Mouse (Mus musculus) embryonic facial prominence, embryonic 15.5 days (tissue): ENCODE measurements around the gene Atf7. TPM values are rescaled to one million over a fixed set of nuclear protein-coding genes. Genes with fewer than 3 reads are reported as not detected.

Experiments used
- ATAC-seq: fragments of 200-750 bp; cut with Nextera tagmentation; 2 replicates; pipeline ENCODE4 v1.8.0; 2017; ENCODE audit warnings: low read depth, moderate TSS enrichment; ENCODE audit not compliant: insufficient number of reproducible peaks, low FRiP score, low TSS enrichment
- H3K27ac ChIP-seq: fragments of 300-500 bp; sonication (generic); replicated peaks from 2 replicates; pipeline ENCODE4 v1.5.1; 2015; ENCODE audit warnings: mild to moderate bottlenecking, inconsistent platforms
- H3K27me3 ChIP-seq: fragments of 300-500 bp; sonication (generic); 2 replicates; pipeline ENCODE4 v1.6.1; 2015; ENCODE audit warnings: inconsistent platforms
- H3K36me3 ChIP-seq: fragments of 300-500 bp; sonication (generic); 2 replicates; pipeline ENCODE4 v1.6.1; 2015; ENCODE audit warnings: mild to moderate bottlenecking, inconsistent platforms
- H3K4me1 ChIP-seq: fragments of 300-500 bp; sonication (generic); 2 replicates; pipeline ENCODE4 v1.6.1; 2015; ENCODE audit warnings: inconsistent platforms
- H3K4me2 ChIP-seq: fragments of 300-500 bp; sonication (generic); replicated peaks from 2 replicates; pipeline ENCODE4 v1.6.1; 2015; ENCODE audit warnings: mild to moderate bottlenecking, inconsistent platforms
- H3K4me3 ChIP-seq: fragments of 300-500 bp; sonication (generic); replicated peaks from 2 replicates; pipeline ENCODE4 v1.5.1; 2015; ENCODE audit warnings: mild to moderate bottlenecking, inconsistent platforms
- H3K9ac ChIP-seq: fragments of 300-500 bp; sonication (generic); 2 replicates; pipeline ENCODE4 v1.6.1; 2015; ENCODE audit warnings: inconsistent platforms
- H3K9me3 ChIP-seq: fragments of 300-500 bp; sonication (generic); replicated peaks from 2 replicates; pipeline ENCODE4 v1.6.1; 2016; ENCODE audit warnings: inconsistent platforms
- WGBS: fragments of 180-500 bp; shearing (Covaris S2); methylation state at CpG from one replicate; pipeline ENCODE4 v1.1.7; 2015; 5-methylcytosine and 5-hydroxymethylcytosine counted together
- polyA plus RNA-seq: library from polyadenylated mRNA; unstranded; fragments of >200 nt; fragmentation: Nextera tagmentation; extraction: Ambion mirVana; gene quantifications from 2 replicates; pipeline ENCODE4 v1.2.1, GENCODE M21; 2015

The Atf7 gene
- polyA plus RNA-seq, 1 experiment from 2014 or later, result 53.7 TPM

DNA sequence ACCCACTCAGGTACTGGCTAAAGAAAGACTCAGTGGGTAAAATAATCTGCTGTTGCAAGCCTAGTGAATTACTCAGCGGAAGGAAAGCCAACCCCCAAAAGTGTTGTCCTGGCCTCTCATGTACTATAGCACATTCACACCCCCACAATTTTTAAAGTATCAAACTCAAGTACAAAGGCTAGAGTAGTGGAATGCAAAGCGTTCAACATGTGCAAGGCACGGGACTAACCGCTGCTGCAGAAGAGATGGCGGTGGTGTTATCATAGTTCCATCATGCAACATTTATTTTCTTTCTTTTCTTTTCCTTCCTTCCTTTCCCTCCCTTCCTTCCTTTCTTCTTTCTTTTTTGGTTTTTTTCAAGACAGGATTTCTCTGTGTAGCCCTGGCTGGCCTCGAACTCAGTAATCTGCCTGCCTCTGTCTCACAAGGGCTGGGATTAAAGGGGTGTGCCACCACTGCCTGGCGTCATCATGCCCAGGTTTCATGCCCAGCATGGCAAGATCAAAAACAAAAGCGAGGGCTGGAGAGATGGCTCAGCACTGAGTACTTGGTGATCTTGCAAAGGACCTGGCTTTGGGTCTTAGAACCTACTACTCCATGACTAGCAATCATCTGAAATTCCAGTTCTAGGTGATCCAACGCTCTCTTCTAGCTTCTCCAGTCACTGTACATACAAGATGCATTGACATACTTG lies 119.3 kb downstream of the Atf7 start:
- Histone ChIP-seq H3K36me3 (peaks cover 53% of the 10 kb centered on the region), H3K27me3 (no peaks in the 10 kb centered on the region), H3K9me3 (no peaks in the 10 kb centered on the region), H3K4me2 (no peak overlapping the region), H3K4me1 (peaks cover 19% of the 10 kb centered on the region), H3K9ac (no peak overlapping the region), H3K27ac (no peak overlapping the region), H3K4me3 (no peak overlapping the region)
- no peak for ATAC-seq
- WGBS, result 83% methylated on average over 9 of the region's 9 CpGs

DNA sequence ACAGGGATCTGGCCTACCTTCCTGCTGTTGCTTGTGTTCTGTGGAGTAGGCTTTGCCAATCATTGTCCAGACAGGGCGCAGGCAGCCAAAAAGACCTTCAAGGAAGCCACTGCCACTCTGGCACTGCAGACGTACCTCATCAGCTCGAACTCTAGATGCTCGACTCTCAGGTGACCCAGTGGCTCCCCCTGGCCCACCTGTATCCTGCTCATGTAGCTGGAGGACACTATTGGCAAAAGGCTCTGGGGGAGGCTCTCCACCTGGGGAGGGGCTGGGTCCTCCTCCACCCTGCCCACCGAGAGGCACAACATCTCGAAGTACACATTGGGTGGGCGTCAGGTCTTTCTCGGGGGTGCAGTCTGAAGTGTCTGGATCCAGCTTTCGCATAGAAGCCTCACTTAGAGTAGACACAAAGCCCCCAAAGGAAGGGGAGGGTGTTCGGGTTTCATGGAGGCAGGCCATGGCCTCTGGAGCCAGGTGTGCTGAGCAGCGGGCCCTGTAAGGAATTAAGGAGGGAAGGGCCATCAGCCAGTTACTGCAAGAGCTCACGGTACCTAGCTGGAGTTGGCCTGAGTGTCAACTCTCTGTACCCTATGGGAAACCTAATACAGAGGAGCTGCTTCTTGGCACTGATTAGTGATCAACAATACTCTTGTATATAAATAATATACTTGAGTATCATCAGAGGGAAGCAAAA lies 120.0 kb downstream of the Atf7 start:
- Histone ChIP-seq H3K4me3 (no peak overlapping the region), H3K4me1 (peaks cover 13% of the 10 kb centered on the region), H3K36me3 (peaks cover 60% of the 10 kb centered on the region), H3K9me3 (no peaks in the 10 kb centered on the region), H3K4me2 (no peak overlapping the region), H3K27me3 (no peaks in the 10 kb centered on the region), H3K27ac (no peak overlapping the region), H3K9ac (no peak overlapping the region)
- 61% methylated on average over 12 of the region's 12 CpGs for WGBS
- ATAC-seq, result no peak

DNA sequence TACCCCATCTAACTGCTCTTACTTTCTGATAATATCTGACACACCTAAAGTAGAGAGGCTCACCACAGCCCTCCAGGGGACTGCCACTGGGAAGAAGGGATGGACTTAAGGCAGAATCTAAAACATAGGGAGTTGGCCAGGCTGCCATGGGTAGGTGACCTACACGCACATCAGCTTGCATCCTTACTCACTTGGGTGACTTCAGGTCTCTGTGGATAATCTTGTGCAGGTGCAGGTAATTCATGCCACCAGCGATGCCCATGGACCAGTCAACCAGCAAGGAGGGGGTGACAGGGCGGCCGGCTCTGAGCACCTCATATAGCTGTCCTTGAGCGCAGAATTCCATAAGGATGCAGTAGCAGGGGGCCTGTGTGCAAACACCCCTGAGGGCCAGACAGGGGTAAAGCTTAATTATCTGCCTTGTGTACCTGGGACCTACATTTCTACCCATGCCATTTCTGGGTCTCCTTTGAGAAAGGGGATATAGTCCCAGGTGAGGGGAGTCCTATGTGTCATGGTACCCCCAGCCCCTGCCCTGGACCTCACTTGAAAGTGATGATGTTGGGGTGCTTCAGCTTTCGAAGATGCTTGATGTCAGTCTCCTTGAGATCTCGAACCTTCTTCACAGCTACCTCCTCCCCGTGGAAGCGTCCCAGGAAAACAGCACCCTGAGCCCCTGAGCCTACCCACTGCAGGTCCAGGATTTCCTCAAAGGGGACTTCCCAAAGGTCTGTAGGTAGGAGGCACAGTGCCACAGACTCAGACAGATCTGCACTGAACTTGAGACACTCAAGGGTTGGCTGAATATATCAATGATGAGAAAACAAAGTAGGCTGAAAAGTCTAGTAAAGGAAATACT lies 121.1 kb downstream of the Atf7 start:
- Histone ChIP-seq H3K4me3 (no peak overlapping the region), H3K27ac (no peak overlapping the region)
- no peak for ATAC-seq

DNA sequence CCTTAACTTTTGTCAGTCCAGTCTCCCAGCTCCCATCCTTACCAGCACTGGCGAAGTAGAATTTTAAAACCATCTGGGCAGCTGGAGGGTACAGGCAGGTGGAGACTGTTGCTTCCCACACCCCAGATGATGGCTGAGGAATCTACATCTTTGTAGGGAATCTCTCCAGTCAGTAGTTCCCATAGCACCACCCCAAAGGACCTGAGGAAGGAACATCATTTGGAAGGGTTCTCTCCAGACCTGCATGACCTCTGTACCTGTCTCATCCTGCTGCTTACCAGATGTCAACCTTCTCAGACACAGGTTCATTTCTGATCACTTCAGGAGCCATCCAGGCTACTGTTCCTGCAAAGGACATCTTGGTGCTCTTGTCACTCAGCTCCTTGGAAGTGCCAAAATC lies 121.8 kb downstream of the Atf7 start, which contains the start of gene Gm10337:
Gene Gm10337 (plus strand): TSS at position 276 of the 400 bp plus-strand sequence.
- H3K27ac ChIP-seq, result no peak within 1 kb of the TSS
- peaks cover 3% of the 10 kb centered on the region; the same call in 1 of the 2 replicates for H3K4me1 ChIP-seq
- peaks cover 74% of the 10 kb centered on the region for H3K36me3 ChIP-seq
- 80% methylated on average over 1 of the region's 1 CpGs for WGBS
- no peak for ATAC-seq
- H3K27me3 ChIP-seq, result no peaks in the 10 kb centered on the region
- no peak within 1 kb of the TSS for H3K9ac ChIP-seq
- no peaks in the 10 kb centered on the region for H3K9me3 ChIP-seq
- H3K4me3 ChIP-seq, result no peak within 1 kb of the TSS
- H3K4me2 ChIP-seq, result no peak within 1 kb of the TSS

More for the DNA sequence above, 121.1 kb downstream of the Atf7 start:
- Histone ChIP-seq H3K4me1 (peaks cover 3% of the 10 kb centered on the region), H3K4me2 (no peak overlapping the region), H3K27me3 (no peaks in the 10 kb centered on the region), H3K9ac (no peak overlapping the region), H3K9me3 (no peaks in the 10 kb centered on the region), H3K36me3 (peaks cover 70% of the 10 kb centered on the region)
- WGBS, result 83% methylated on average over 9 of the region's 9 CpGs

DNA sequence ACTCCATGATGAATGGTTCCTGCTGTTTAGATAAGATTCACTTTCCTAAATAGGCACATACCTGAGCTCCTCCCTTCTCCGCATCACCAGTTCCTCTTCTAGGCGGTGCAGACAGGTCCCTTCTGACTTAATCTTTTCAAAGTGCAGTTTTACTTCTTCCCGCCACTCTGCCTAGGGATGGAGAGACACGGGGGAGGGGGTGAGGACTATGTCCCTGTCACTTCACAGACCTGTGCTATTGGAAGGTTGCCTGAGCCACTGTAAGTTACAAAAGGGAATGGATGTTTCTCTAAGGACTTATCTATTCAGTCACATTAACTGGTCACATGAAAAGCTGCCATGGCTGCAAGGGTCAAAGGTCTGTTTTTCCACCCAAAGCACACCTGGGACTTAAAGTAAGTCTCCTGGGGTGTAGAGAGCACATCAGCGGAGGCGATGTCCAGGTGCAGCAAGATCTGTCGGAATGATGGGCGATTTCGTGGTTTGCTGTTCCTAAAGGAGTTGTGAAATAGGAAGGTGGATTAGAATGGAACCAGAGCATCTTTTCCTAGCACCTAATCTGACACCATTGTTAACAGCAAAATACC lies 122.9 kb downstream of the Atf7 start:
- no peak overlapping the region for H3K27ac ChIP-seq
- H3K4me3 ChIP-seq, result no peak overlapping the region
- 75% methylated on average over 9 of the region's 9 CpGs for WGBS
- no peak overlapping the region for H3K4me2 ChIP-seq
- H3K9me3 ChIP-seq, result no peaks in the 10 kb centered on the region
- no peak overlapping the region for H3K9ac ChIP-seq
- peaks cover 78% of the 10 kb centered on the region for H3K36me3 ChIP-seq
- ATAC-seq, result no peak
- H3K4me1 ChIP-seq, result peaks cover 3% of the 10 kb centered on the region; the same call in 1 of the 2 replicates
- no peaks in the 10 kb centered on the region for H3K27me3 ChIP-seq

DNA sequence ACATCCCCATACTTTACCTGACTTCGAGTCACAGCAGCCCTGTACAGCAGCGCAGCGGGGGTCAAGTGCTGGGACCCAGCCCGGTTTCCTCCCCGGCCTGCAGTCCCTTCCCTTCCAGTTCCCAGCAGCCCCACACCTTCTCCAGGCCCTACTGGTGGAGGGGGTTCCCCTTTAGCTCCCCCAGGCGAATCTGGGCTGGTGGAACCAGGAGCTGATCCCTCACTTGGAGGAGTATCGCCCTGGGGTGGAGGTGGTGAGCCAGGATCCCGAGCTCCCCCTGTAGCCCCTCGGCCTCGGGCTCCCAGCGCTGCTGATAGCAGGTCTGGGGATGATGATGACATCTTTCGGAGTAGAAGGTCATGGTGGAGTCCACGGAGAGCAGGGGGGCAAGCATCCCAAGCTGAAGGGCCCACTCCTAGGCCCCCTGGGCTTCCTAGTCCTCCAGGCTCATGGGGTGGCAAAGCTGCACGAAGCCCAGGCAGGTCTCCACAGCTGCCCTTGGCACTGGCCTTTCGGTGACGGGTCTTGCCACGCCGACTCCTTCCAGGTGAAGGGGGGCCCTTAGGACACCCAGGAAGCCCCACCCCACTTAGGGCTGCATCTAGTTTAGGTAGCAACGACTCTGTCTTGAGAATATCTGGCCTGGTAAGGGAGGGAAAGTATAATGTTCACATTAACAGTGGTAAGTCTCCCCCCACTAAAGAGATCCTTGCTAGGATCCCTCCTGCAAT lies 124.0 kb downstream of the Atf7 start:
- ATAC-seq, result no peak
- Histone ChIP-seq H3K9ac (no peak overlapping the region), H3K4me3 (no peak overlapping the region), H3K27me3 (no peaks in the 10 kb centered on the region), H3K36me3 (peaks cover 85% of the 10 kb centered on the region), H3K4me2 (no peak overlapping the region), H3K27ac (no peak overlapping the region; the same call in 1 of the 2 replicates), H3K4me1 (peaks cover 3% of the 10 kb centered on the region; the same call in 1 of the 2 replicates), H3K9me3 (no peaks in the 10 kb centered on the region)
- WGBS, result 84% methylated on average over 19 of the region's 19 CpGs

DNA sequence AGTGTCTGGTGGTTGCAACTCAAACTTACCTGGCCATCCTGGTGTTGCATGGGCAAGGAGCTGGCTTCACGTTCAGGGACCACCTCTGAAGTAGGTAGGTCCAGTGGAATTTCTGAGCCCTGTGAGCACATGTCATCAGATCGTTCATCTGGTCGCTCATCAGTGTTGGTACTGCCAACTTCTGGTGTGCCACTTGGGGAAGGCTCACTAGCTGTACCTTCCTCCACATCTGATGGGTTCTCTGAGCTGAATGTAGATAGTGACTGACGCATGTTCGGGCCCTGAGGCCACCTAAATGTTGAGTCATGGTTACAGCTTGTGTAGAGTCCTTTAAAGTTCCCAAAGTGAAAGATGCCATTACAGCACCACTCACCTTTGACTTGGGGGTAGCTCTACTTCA lies 124.8 kb downstream of the Atf7 start:
- whole genome bisulfite sequencing, result 87% methylated on average over 5 of the region's 5 CpGs
- ATAC-seq, result no peak
- H3K4me3 ChIP-seq, result no peak overlapping the region
- no peak overlapping the region for H3K9ac ChIP-seq
- peaks cover 90% of the 10 kb centered on the region for H3K36me3 ChIP-seq
- no peaks in the 10 kb centered on the region for H3K27me3 ChIP-seq
- H3K27ac ChIP-seq, result no peak overlapping the region
- H3K9me3 ChIP-seq, result no peaks in the 10 kb centered on the region
- H3K4me1 ChIP-seq, result no peaks in the 10 kb centered on the region
- no peak overlapping the region for H3K4me2 ChIP-seq

DNA sequence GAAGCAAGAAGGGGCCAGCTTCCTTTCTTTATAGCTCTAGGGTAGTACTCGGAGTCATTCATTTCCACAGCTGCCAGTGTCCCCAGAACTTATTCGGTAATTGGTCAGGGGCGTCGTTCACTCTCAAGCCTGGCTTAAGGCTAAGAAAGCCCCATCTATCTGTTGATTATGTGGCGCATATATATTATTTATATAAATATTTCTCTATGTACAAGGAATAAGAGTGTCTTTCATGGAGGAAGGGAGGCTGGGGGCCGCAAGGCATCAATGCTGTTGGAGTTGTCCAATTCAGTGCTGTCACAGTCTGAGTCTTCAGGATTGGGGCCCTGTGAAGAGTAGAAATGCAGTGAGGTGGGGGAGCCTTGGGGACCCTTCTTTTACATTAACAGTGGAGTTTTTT lies 125.4 kb downstream of the Atf7 start:
- peaks cover 90% of the 10 kb centered on the region for H3K36me3 ChIP-seq
- no peaks in the 10 kb centered on the region for H3K9me3 ChIP-seq
- H3K27ac ChIP-seq, result no peak overlapping the region
- WGBS, result 82% methylated on average over 6 of the region's 6 CpGs
- no peak for ATAC-seq
- H3K4me2 ChIP-seq, result no peak overlapping the region
- H3K9ac ChIP-seq, result no peak overlapping the region
- no peaks in the 10 kb centered on the region for H3K4me1 ChIP-seq
- no peaks in the 10 kb centered on the region for H3K27me3 ChIP-seq
- H3K4me3 ChIP-seq, result no peak overlapping the region

DNA sequence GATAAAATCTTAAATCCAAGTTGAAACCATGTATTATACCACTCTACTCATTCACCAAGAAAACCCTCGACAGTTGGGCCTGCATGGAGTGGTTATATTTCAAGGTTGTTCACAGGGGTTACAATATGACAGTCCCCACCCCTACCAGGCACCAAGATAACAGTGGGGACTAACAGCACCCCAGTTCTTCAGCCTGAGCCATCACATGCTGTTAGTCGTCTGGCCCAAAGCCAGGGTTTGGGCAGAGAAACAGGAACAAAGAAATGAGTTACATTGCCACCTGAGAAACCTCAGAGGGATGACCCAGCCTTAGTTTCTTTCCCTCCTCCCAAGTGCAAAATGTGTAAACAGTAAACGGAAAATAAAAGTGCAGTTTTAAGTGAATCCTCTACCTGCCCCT lies 125.9 kb downstream of the Atf7 start:
- WGBS, result 69% methylated on average over 3 of the region's 3 CpGs
- H3K4me1 ChIP-seq, result no peaks in the 10 kb centered on the region
- H3K27ac ChIP-seq, result no peak overlapping the region
- peaks cover 88% of the 10 kb centered on the region for H3K36me3 ChIP-seq
- H3K27me3 ChIP-seq, result no peaks in the 10 kb centered on the region
- H3K4me2 ChIP-seq, result no peak overlapping the region
- no peaks in the 10 kb centered on the region for H3K9me3 ChIP-seq
- no peak for ATAC-seq
- no peak overlapping the region for H3K4me3 ChIP-seq
- no peak overlapping the region for H3K9ac ChIP-seq

DNA sequence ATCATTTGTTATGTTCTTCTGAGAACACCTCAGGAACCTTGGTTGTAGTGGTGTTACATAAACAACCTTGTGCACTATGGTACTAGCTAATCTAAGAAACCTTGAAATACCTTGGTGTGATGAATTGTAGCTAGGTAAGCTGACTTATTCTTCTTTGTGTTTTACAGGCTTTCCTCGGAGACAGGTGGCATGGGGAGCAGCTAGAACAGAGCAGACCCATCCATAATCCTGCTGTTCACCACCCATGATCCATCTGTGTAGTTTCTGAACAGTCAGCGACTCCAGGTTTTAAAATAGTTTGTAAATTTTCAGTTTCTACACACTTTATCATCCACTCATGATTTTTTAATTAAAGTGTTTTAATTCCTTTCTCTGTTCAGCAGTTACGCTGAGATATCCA lies 126.9 kb downstream of the Atf7 start:
- Histone ChIP-seq H3K9ac (no peak overlapping the region), H3K9me3 (no peaks in the 10 kb centered on the region), H3K4me3 (no peak overlapping the region), H3K27me3 (no peaks in the 10 kb centered on the region), H3K27ac (no peak overlapping the region), H3K36me3 (peaks cover 86% of the 10 kb centered on the region), H3K4me2 (no peak overlapping the region), H3K4me1 (no peaks in the 10 kb centered on the region)
- no peak for ATAC-seq
- 83% methylated on average over 3 of the region's 3 CpGs for WGBS
